Mouse (Mus musculus): ENCODE measurements around the gene Skp1a. TPM values are rescaled to one million over a fixed set of nuclear protein-coding genes. Genes with fewer than 3 reads are reported as not detected.
"Not testable (repeated sequence)": the region's sequence is repeated elsewhere in the genome, so short reads cannot be mapped to it uniquely, and the experiment has no call there.

The Skp1a gene
- total RNA-seq (2021): 100 to 1,000 TPM; 309 to 323 TPM
- long read RNA-seq, experiment 1, transcript Skp1a-201 (6 exons, 1,440 nt): major isoform, 355 of 376 reads
- long read RNA-seq, experiment 1, partial matches to known transcripts: 9 of 376 reads
- long read RNA-seq, experiment 1, other reads (novel, unspliced or antisense): 12 of 376 reads
- long read RNA-seq, experiment 2, transcript Skp1a-201 (6 exons, 1,440 nt): major isoform, 105 of 111 reads
- long read RNA-seq, experiment 2, partial matches to known transcripts: 2 of 111 reads
- long read RNA-seq, experiment 2, other reads (novel, unspliced or antisense): 4 of 111 reads

DNA sequence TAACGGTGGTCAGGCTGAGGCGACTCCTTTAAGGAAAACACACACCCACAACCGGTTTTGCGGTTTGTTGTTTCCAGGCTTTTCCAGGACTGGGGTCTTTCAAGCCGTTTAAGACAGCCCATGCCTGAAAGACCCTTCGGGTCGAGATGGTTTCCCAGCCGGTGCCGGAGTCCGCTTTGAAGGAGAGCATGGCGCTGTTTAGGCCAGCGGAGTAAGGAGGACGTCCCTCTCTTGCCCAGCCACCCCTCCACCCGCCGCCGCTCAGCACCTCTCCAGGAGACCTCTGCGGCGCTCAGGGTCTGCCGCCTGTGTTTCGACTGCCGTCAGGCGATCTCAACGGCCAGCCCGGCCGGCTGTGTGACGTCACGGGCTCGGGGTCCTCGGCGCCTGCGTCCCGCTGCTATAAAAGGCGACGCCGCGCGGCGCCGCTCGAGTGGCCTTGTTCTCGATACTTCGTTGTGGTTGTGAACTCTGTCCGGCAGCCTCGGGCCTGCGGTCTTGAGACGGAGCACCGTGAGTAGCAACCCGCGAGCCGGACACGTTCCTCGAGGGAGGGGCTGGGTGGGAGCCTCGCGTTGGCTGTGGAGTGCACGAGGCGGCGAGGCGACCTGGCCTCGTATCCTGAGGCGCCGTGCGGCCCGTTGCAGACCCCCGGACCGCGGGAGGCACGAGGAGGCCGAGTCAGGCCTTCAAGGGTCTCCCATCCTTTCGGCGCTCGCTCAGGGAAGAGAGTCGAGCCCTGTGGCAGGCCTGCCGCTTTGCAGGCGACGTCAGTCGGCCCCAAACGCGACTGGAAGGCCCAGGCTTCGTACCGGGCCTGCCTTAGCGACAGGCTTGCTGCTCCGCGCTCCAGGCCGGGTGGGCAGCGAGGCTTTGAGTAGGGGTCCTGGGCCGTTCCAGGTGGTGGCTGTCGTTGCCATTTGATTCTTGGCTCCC lies at the start of gene Skp1a:
Gene Skp1a, plus strand, starts transcription at position 390 of the 936 bp plus-strand sequence.
- peak; percentile 97 for DNase-seq

DNA sequence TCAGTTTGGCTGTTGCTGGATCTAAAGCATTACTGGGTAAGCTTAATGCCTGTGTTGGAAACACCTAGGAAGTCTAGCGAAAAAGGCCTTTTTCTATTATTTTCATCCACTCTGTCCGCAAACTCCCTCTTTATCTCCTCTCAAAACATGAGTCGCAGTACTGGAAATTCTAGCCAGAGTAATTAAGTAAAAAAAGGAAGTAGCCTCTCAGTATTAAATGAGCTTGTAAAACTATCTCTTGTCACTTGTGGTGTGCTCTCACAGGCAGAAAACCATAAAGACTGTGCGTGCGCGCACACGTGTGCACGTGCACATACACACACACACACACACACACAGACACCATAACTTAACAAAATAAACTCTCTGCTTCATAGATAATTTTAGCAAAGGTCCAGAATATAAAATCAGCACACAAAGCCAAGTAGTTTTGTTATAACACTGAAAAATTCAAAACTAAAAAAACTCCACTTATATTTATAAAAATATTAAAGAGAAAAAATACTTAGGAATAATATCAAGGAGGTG lies 35.2 kb upstream of the Skp1a start:
- DNase-seq: not testable (repeated sequence)

DNA sequence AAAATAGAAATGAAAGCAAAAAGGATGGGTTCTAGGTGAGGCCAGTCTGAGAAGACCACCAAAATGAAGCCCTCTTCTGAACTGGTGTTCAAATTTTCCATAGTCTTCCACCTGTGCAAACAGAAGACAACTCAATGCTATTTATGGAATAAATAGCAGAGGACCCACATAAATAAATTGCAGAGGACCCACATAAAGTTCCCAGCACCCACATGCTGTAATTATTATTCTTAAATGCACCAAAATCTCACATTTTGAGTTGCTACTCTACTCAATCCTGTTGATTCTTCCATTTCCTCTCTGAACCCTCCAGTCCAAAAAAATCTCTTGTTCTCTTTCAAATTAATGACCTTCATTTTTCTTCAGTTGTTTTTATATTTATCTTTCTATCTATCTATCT lies 17.9 kb upstream of the Skp1a start, which contains the start of gene Olfr1371:
Gene Olfr1371, minus strand, starts transcription at position 101 of the 400 bp plus-strand sequence.
- no peak for DNase-seq

DNA sequence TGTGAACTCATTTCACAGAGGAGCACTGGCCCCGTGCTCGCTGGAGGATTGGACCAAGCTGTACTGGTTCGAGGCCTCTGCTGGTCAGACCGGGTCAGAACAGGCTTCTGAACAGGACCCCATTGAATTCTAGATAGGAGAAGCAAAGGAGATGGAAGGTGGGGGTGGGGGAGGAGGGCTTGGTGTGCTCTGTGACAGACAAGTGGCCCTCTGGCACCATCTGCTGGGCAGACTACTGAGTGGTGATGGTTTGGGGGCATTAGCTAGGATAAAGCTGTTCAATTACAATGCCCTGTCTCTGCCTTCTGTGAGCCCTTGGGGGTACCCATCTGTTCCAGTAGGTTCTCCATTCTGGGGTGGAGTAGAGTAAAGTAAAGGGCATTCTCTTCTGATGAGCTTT lies 11.5 kb upstream of the Skp1a start:
- DNase-seq: peak; percentile 82

DNA sequence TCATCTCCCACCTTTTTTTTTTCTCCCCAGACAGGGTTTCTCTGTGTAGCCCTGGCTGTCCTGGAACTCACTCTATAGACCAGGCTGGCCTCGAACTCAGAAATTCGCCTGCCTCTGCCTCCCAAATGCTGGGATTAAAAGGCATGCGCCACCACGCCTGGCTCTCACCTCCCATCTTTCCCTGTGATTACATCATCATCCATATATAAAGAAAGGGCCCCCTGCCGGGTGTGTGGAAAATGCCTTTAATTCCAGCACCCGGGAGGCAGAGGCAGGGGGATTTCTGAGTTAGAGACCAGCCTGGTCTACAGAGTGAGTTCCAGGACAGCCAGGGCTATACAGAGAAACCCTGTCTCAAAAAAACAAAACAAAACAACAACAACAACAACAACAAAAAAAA lies 9.9 kb upstream of the Skp1a start:
- not testable (repeated sequence) for DNase-seq

DNA sequence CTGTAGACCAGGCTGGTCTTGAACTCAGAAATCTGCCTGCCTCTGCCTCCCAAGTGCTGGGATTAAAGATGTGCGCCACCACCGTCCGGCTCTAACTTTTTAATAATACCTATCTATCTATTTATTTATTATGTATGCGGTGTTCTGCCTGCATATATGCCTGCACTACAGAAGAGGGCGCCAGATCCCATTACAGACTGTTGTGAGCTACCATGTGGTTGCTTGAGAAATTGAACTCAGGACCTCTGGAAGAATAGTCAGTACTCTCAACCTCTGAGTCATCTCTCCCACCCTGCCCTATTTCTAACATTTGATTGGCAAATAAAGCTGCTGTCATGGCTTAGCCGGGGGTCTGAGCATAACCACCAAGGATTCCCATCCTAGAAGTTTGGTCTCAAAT lies 8.9 kb upstream of the Skp1a start:
- no peak for DNase-seq

DNA sequence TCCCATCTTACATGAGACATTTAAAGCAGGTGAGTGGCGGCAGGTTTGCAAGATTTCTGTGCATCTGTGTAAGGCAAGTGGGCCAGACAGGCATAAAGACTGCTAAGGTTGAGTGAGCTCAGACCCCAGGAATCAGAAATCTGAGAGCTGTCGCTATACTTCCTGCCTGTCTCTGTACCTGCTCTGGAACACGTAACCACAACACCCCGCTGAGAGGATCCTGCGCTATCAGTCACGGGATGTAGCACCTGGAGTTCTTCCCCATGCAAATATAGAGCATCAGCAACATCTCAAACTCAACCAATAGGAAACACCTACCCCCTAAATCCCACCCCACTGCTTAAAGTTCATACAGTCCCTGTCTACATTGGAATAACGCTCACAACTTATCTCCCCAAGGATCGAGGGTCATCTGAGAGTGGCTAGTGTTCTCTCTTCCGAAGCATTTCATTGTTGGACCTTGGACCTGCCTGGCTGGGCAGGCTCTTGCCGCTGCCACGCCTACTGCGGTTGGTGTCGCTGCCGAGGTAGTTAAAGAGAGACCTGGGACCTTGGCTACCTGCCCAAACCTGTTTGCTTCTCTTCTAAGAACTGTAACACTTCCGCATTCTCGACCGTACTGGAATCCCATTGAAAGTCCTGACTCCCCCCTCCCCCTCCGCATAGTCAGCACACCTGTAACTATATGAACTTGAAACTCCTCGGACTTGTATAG lies 7.7 kb upstream of the Skp1a start:
- peak; percentile 45 for DNase-seq

DNA sequence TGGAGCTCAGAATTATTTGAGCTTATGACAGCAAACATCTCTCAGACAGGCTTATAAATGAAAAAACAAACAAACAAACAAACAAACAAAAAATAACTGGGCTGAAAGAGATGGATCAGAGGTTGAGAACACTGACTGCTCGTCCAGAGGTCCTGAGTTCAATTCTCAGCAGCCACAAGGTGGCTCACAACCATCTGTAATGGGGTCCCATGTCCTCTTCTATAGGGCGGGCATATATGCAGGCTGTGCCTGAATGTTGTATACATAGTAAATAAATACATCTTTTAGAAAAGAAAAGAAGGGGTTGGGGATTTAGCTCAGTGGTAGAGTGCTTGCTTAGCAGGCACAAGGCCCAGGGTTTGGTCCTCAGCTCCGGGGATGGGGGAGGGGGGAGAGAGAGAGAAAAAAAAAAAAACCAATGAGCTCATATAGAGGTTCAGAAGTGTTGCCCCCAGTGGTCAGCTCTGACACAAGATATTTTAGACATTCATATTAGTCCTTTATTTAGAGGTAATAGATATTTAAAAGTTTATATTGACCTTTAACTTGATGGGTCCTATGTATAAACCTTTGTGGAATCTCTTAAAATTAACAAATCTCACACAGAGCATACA lies 5.7 kb upstream of the Skp1a start:
- DNase-seq: no peak

DNA sequence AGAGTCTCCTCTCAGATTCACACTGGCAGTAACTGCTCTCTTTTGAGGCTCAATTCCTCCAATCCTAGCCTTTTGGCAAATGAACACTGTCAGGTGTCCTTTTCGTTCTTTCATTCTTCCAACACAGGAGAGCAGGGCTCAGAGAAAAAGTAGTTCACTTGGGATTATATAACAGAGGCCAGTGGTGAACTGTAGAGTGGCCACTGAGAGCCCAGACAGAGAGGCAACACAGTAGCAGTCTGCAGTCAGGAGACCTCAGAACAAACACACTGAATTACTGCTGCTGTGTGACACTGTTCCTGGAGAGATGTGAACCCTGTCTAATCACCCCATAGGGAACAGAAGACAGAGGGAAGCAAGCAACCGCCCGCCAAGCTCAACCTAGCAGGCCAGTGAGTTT lies 4.7 kb upstream of the Skp1a start:
- no peak for DNase-seq

DNA sequence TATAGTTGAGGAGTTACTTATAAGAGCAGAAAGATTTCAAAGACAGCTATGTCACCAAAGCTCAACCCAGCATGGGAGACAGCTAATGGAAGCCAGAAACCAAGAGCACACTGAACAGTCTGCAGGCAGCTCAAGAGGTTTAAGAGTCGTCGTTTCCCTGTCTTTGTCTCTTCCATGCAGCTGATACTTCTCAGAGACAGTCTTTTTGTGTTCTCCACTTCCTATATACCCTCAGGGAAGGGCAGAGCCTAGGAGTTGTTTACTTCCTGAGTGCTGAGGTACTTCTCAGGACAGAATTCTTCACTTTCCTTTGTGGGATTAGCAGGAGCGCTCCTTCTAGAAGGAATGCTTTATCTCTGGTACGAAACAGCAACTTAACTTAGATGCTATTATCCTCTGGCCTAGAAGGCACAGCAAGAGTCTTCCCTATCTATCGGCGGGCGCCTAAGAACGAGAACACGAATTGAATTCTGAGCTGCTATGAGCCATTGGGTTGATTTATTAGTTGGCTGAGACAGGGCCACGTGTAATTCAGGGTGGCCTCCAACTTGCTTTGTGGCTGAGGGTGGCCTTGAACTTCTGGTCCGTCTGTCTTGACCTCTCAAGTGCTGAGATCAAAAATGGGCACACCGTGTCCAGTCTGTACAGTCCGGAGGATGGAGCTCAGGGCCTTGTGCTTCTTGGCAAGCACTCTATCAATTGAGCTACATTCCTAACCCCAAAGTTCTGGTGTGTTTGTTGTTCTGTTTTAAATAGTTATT lies 4.1 kb upstream of the Skp1a start:
- peak; percentile 61 for DNase-seq

DNA sequence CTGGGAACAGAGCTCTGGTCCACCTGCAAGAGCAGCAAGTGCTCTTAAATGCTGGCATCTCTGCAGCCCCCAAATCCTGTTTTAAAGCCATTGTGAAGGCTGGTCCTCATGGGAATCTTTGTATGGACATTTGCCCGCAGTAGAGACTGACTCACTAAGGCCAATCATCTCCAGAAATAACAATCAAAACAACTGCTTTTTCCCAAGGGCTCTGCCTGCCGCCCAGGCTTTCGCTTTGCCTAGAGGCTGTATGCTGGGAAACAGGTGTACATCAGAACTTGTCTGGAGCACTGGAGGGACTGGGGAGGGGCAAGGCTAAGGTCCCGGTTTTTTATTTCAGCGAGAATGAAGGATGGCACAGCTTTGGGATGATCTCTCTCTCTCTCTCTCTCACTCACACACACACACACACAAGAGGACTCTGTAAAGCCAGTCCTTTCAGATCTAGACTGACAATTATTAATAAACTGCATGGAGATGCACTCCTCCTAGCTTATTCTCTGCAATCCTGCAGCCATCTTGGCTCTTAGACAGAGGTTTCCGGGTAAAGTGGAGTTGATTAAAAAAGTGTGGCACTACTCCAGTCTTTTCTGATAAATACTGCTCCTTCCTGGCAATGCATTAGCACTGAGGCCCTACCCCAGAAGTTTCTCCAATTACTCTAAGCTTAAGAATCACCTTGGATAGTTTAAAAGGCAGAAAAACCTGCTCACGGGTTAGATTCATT lies 2.9 kb upstream of the Skp1a start:
- DNase-seq: no peak

DNA sequence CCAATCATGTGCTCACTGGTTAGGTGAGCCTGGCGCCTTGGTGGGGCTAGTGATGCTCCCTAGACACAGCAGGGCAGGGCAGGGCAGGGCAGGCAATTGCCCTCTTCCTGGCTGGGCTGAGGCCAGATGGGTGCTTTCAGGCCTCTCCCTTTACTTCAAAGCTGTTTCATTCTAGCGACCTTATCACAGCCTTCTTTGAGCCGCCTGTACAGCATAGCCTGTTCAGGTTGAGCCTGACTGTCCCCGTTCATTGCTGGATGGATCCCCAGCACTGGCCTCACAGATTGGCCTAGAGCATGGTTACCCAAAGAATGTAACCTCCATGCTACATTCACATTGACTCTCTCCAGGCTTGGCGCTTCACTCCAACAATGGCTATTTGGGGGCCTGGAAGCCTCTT lies 1.1 kb upstream of the Skp1a start:
- DNase-seq: no peak

DNA sequence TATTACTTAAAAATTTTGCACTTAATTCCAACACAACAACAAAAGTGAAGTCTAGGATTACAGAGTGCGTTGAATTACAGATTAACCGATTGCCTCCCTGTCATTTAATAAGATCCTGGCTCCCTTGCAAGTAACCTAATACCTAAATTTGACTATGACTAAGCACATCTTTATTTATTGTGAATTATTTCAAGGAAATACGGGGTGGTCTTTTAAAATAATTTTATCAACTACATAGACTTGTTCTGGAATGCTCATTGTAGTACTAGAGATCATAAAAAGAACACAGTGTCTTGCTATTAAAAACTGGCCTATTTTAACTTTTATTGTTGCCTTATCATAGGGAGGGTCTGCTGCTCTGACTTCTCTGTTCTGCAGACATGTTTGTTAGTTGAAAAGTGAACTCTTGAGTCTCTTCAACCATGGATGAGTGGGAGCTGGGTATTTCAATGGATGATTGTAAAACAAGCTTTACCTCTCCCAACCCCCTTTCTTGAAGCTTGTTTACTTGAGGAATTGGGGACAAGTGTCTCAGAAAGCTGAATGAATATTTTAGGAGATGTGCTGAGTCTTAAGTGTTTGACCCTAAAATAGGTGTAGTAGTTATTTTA lies 1.4 kb downstream of the Skp1a start:
- no peak for DNase-seq

DNA sequence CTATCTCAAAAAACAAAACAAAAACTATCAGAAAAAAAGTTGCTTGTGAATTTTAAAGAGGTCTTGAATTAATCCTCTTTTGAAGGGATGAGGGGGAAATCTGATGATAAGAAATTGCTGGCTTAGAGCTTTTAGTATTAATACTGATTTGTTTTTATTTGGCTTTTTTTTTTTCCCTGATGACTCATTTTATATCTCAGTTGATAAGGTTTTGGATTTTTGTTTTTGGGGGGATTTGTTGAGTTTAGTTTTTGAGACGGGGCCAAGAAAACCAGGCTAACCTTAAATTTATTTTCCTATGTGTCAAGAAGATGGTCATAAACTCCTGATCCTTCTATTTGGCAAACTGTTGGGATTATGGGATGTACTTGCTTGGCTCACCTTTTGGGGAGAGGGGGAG lies 2.1 kb downstream of the Skp1a start:
- no peak for DNase-seq

DNA sequence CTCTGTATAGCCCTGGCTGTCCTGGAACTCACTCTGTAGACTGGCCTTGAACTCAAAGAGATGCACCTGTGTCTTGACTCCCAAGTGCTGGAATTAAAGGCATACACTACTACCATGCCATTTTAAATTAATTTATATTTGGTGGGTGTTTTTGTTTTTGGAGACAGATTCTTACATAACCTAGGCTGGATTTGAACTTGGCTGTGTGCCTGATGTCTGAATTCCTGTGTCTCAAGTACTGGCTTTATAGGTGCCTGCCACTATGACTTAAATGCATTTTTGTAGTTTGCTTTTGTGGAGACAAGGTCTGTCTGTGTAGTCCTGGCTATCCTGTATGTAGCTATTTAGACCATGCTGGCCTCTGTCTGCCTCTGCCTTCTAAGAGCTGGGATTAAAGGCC lies 2.7 kb downstream of the Skp1a start:
- peak; percentile 28 for DNase-seq

DNA sequence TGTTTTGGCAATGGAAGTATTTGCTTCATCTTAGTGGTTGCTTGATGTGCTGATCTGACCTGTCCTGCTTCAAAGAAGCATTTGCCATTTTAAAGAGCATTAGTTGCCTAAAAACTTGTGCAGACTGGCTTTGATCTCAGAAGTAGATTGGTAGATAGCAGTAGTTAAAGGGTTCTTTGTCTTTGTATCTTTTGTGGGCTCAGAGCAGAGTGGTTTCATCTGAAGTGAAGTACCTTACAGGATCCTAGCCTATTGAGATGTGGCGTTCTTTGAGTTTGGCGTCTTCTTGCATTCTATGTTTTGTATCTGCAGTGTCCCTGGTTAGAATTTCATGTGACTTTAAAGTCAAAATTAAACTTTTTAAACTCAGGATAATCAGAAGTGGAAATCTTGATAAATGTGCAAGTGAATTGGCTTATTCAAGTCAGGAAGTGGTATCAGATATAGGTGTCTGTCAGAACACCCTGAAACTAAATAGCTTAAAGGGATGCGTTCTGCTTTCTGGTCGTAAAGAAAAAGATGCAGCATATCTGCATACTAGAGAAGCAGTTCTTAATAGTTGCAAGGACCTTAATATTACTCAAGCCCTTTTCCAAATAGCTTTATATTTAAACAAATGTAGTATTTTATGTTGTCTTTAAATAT lies 9.2 kb downstream of the Skp1a start:
- DNase-seq: no peak

DNA sequence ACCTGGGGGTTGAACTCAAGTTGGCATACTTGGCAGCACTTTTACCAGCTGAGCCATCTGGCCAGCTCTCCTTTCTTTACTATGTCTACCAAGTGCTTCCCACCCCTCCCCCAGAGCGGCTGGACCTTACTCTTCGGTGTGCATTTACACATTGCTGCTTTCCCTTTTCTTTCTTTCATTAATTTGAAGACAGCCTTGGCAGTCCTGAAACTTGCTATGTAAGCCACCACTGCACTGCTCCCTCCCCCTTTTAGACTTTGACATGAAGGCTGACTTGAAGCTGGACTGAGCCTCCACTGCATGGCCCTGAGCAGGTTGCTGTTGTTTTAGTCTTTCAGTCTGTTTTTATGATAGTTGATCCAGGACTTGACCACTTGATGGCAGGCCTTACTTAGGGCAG lies 17.7 kb downstream of the Skp1a start:
- DNase-seq: no peak

DNA sequence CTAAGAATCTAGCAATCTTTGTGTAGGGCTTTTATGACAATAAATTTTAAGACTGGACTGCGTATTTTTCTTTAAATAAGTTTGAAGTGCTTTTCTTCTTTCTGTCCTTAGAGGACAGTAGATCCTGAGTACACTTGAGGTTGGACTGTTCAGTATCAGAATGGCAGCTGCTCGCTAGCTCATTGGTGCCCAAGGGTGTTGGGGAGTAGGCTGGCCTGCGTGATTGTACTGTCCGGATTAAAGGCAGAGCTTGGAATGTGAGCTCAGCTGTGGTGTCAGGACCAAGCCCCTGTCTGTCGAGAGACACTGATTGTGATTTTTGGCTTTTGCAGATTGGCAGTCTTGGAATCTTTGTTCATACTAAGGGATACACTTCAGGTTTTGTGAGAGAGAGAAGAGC lies 20.0 kb downstream of the Skp1a start:
- DNase-seq: no peak

DNA sequence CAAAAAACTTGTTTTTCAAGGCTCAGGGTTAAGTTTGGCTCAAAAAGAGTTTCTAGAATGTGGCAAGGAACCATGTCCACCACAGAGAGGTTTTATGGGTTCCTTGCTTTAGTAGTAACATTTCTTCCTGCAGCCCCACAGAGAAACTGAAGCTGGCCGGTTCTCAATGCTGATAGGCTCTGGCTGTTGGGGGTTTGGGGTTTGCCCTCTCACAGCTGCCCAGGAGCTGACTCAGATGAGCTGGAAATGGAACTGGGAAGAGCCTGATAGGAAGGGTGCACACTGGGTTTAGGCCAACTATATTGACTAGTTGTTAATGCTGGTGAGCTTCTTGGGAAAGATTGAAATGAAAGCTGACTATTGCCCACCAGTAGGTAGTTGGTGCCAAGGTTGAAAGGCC lies 20.9 kb downstream of the Skp1a start:
- no peak for DNase-seq

All from adrenal gland, postnatal 10 days (tissue).